ENCODE assay signal across 24 mouse cellular contexts in the genomic region with DNA sequence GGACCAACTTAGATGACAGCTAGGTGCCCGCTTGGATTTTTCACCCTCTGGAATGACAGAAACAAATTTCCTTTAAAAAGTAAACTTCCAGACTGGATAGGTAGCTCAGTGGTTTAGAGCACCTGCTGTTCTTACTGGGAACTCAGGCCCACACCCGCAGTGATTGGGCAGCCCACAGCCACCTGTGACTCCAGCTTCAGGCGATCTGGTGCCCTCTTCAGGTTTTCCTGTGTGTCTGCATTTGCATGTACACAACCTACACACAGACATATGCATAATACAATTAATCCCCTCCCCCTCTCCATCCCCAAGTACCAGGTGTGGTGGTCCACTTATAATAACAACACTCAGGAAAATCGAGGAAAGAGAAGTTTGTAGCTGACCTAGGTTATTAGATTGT.
A peak's percentile ranks its signal among the peaks of the same experiment; 100 is the strongest.
DNase-seq lines count a peak whose midpoint lies in the region; ATAC-seq and TF ChIP-seq lines count a peak whose summit lies in the region.
"Had no signal": no experiment of that assay in that cellular context is flagged by ENCODE, and none has a peak within 500 bp of the region (broad histone marks: within the 10 kb centered on the region; RNA-seq: fewer than 3 reads in every experiment).

No protein-coding gene starts in this region.

- H3K4me2 ChIP-seq in kidney, postnatal 0 days (ENCODE audit: low read length) = no peak overlapping the region
- no peak overlapping the region for H3K4me2 ChIP-seq in midbrain, postnatal 0 days (ENCODE audit: low read depth, low read length, poor library complexity, severe bottlenecking)
- no peak overlapping the region for H3K4me2 ChIP-seq in forebrain, postnatal 0 days (ENCODE audit: low read depth)
- H3K4me2 ChIP-seq: embryonic facial prominence, embryonic 12.5 days; hindbrain, embryonic 12.5 days; liver, embryonic 15.5 days; midbrain, embryonic 15.5 days had no signal

- H3K27ac ChIP-seq in kidney, postnatal 0 days = no peak overlapping the region
- no peak overlapping the region for H3K27ac ChIP-seq in kidney, adult 2 months (ENCODE audit: insufficient read depth, low read depth, low read length)
- no peak overlapping the region for H3K27ac ChIP-seq in midbrain, postnatal 0 days (ENCODE audit: low read depth, low read length)
- H3K27ac ChIP-seq in midbrain, embryonic 10.5 days (replicated peaks) = no peak overlapping the region
- no peak overlapping the region for H3K27ac ChIP-seq in forebrain, postnatal 0 days (ENCODE audit: low read depth, low read length)
- H3K27ac ChIP-seq: embryonic facial prominence, embryonic 12.5 days; hindbrain, embryonic 12.5 days; liver, embryonic 15.5 days; midbrain, embryonic 15.5 days had no signal

- no peak for TF ChIP-seq POLR2A in kidney, adult 2 months (IDR thresholded peaks at IDR 0.05; ENCODE audit: low read depth, low read length)

- no peak for ATAC-seq in kidney, postnatal 0 days (replicated peaks; ENCODE audit: low FRiP score, low read depth)
- no peak for ATAC-seq in midbrain, postnatal 0 days (ENCODE audit: low FRiP score)
- no peak for ATAC-seq in forebrain, postnatal 0 days
- ATAC-seq: CD4-positive, CD25-positive, alpha-beta regulatory T cell, adult 4 months; forebrain, embryonic 14.5 days; midbrain, embryonic 15.5 days; Patski had no signal

- TF ChIP-seq CTCF in kidney, postnatal 0 days (IDR thresholded peaks at IDR 0.05; ENCODE audit: low read depth) = peak; percentile 28; the same call in 1 of the 2 replicates
- no peak for TF ChIP-seq CTCF in kidney, adult 2 months (conservative IDR thresholded peaks at IDR 0.05; ENCODE audit: insufficient read depth, insufficient read length, low read depth, low read length)
- TF ChIP-seq CTCF in midbrain, postnatal 0 days (IDR thresholded peaks at IDR 0.05) = peak; percentile 27
- TF ChIP-seq CTCF in forebrain, postnatal 0 days (IDR thresholded peaks at IDR 0.05; ENCODE audit: low read depth) = no peak

- no peak overlapping the region for H3K4me3 ChIP-seq in kidney, postnatal 0 days (replicated peaks; ENCODE audit: low read depth, low read length)
- no peak overlapping the region for H3K4me3 ChIP-seq in kidney, adult 2 months (ENCODE audit: insufficient read depth, low read depth, low read length)
- H3K4me3 ChIP-seq in midbrain, postnatal 0 days (ENCODE audit: low read depth, low read length) = no peak overlapping the region
- H3K4me3 ChIP-seq in midbrain, embryonic 10.5 days = no peak overlapping the region
- H3K4me3 ChIP-seq in forebrain, postnatal 0 days (ENCODE audit: low read depth, low read length) = no peak overlapping the region
- H3K4me3 ChIP-seq: embryonic facial prominence, embryonic 12.5 days; hindbrain, embryonic 12.5 days; liver, embryonic 15.5 days; midbrain, embryonic 15.5 days had no signal

- H3K36me3 ChIP-seq in kidney, postnatal 0 days (ENCODE audit: insufficient read depth, low read length) = no peaks in the 10 kb centered on the region
- H3K36me3 ChIP-seq in kidney, adult 2 months (ENCODE audit: control insufficient read depth, insufficient read depth, low read length) = no peaks in the 10 kb centered on the region
- no peaks in the 10 kb centered on the region for H3K36me3 ChIP-seq in midbrain, postnatal 0 days (ENCODE audit: insufficient read depth, low read length)
- H3K36me3 ChIP-seq in midbrain, embryonic 10.5 days = no peaks in the 10 kb centered on the region
- no peaks in the 10 kb centered on the region for H3K36me3 ChIP-seq in forebrain, postnatal 0 days (ENCODE audit: insufficient read depth)
- H3K36me3 ChIP-seq: embryonic facial prominence, embryonic 12.5 days; hindbrain, embryonic 12.5 days; liver, embryonic 15.5 days; midbrain, embryonic 15.5 days had no signal

- WGBS in kidney, postnatal 0 days = 83% methylated on average over 4 of the region's 4 CpGs
- WGBS in kidney, adult 2 months = 79% methylated on average over 4 of the region's 4 CpGs
- 83% methylated on average over 4 of the region's 4 CpGs for WGBS in midbrain, postnatal 0 days
- WGBS in midbrain, embryonic 10.5 days = 81% methylated on average over 4 of the region's 4 CpGs
- WGBS in forebrain, postnatal 0 days = 77% methylated on average over 4 of the region's 4 CpGs

- no peaks in the 10 kb centered on the region for H3K27me3 ChIP-seq in kidney, postnatal 0 days (ENCODE audit: insufficient read depth, low read length)
- H3K27me3 ChIP-seq in kidney, adult 2 months (replicated peaks; ENCODE audit: control insufficient read depth, insufficient read depth, low read length) = no peaks in the 10 kb centered on the region
- H3K27me3 ChIP-seq in midbrain, postnatal 0 days (ENCODE audit: insufficient read depth, low read length) = 0 out of 2 replicates have a peak, but pooled peaks cover 3% of the 10 kb centered on the region
- no peaks in the 10 kb centered on the region for H3K27me3 ChIP-seq in midbrain, embryonic 10.5 days (ENCODE audit: low read depth, poor library complexity, severe bottlenecking)
- H3K27me3 ChIP-seq in forebrain, postnatal 0 days (ENCODE audit: insufficient read depth, low read length) = no peaks in the 10 kb centered on the region
- H3K27me3 ChIP-seq: embryonic facial prominence, embryonic 12.5 days; hindbrain, embryonic 12.5 days; liver, embryonic 15.5 days; midbrain, embryonic 15.5 days had no signal

- H3K4me1 ChIP-seq in kidney, postnatal 0 days (replicated peaks; ENCODE audit: insufficient read depth, low read length) = no peaks in the 10 kb centered on the region
- H3K4me1 ChIP-seq in kidney, adult 2 months (ENCODE audit: control insufficient read depth, insufficient read depth, low read length) = no peaks in the 10 kb centered on the region
- no peaks in the 10 kb centered on the region for H3K4me1 ChIP-seq in midbrain, postnatal 0 days (ENCODE audit: insufficient read depth, low read length)
- H3K4me1 ChIP-seq in midbrain, embryonic 10.5 days = no peaks in the 10 kb centered on the region
- H3K4me1 ChIP-seq in forebrain, postnatal 0 days (ENCODE audit: insufficient read depth) = no peaks in the 10 kb centered on the region
- H3K4me1 ChIP-seq: embryonic facial prominence, embryonic 12.5 days; liver, embryonic 15.5 days; midbrain, embryonic 15.5 days had no signal

- no peaks in the 10 kb centered on the region for H3K9me3 ChIP-seq in kidney, postnatal 0 days (replicated peaks; ENCODE audit: low read length)
- no peaks in the 10 kb centered on the region for H3K9me3 ChIP-seq in midbrain, postnatal 0 days (ENCODE audit: low read length)
- no peaks in the 10 kb centered on the region for H3K9me3 ChIP-seq in midbrain, embryonic 10.5 days (replicated peaks)
- no peaks in the 10 kb centered on the region for H3K9me3 ChIP-seq in forebrain, postnatal 0 days (ENCODE audit: low read length)
- H3K9me3 ChIP-seq: embryonic facial prominence, embryonic 12.5 days; hindbrain, embryonic 12.5 days; liver, embryonic 15.5 days; midbrain, embryonic 15.5 days had no signal

- H3K9ac ChIP-seq in kidney, postnatal 0 days (ENCODE audit: low read depth, low read length) = no peak overlapping the region
- no peak overlapping the region for H3K9ac ChIP-seq in midbrain, postnatal 0 days (replicated peaks; ENCODE audit: low read length, poor library complexity, severe bottlenecking)
- H3K9ac ChIP-seq in forebrain, postnatal 0 days = no peak overlapping the region
- H3K9ac ChIP-seq: embryonic facial prominence, embryonic 12.5 days; hindbrain, embryonic 12.5 days; liver, embryonic 15.5 days; midbrain, embryonic 15.5 days had no signal

- DNase-seq in kidney, postnatal 0 days (ENCODE audit: low spot score) = no peak
- DNase-seq in kidney, adult 2 months = no peak
- no peak for DNase-seq in midbrain, postnatal 0 days (ENCODE audit: low spot score)
- no peak for DNase-seq in midbrain, embryonic 10.5 days (ENCODE audit: low spot score)
- peak; percentile 40 for DNase-seq in ZHBTc4 (ENCODE audit: low read depth, low spot score)
- DNase-seq in gastrocnemius, adult 18-20 months (ENCODE audit: low spot score) = no peak
- DNase-seq in forebrain, postnatal 0 days = no peak
- DNase-seq: adrenal gland, postnatal 36 days; cerebellum, adult 2 months; cerebellum, postnatal 14 days; kidney, adult 11 months; kidney, postnatal 4 days; layer of hippocampus, adult 9-11 months; liver; right cerebral cortex, postnatal 4 days; thymus, adult 2 months; thymus, postnatal 36 days had no signal

Comparison
In these comparisons a context has a peak if more than half of its experiments do, and no peak if none do; other contexts are left out.
1. CTCF ChIP-seq: peak in kidney, postnatal 0 days (single experiment) and midbrain, postnatal 0 days (single experiment); none in kidney, adult 2 months (single experiment) and forebrain, postnatal 0 days (single experiment).